Mouse (Mus musculus) 3134 (cell line): ENCODE data around the gene Rai2.
"Not testable (repeated sequence)": the region's sequence is repeated elsewhere in the genome, so short reads cannot be mapped to it uniquely, and the experiment has no call there.

Experiments used
- DNase-seq: peaks from one replicate; pipeline ENCODE4 v3.0.0-alpha.2; 2011; ENCODE audit warnings: low spot score; ENCODE audit not compliant: insufficient read length; ENCODE audit errors: extremely low read depth

The Rai2 gene

DNA sequence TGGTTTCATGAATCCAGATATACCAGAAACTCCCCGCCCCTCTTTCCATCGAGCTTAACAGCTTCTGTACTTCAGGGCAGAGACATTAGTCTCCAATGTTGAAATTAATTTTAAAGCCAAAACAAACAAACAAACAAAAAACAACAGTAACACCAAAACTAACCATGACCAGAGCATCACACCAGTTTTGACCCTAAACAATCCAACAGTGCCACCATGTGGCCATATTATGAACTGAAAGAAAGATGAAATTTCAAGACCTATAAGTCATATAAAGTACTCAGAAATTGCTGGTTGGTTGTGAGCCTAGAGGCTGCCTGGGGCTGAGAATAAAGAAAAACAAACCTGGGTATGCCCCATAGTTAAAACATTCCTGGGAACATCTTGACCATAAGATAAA is 109.3 kb downstream of the Rai2 start:
- not testable (repeated sequence) for DNase-seq
